In genomic region chr9:121419573-121419972, GRCm38 (mm10) we compare ENCODE assay signal across 25 mouse cellular contexts.
DNase-seq lines count a peak whose midpoint lies in the region; ATAC-seq and TF ChIP-seq lines count a peak whose summit lies in the region.
"Had no signal": no experiment of that assay in that cellular context is flagged by ENCODE, and none has a peak within 500 bp of the region (broad histone marks: within the 10 kb centered on the region; RNA-seq: fewer than 3 reads in every experiment).

No protein-coding gene starts in this region.

- DNase-seq in liver, embryonic 13.5 days = no peak
- DNase-seq in liver = no peak
- DNase-seq in kidney, adult 9 months = no peak
- no peak for DNase-seq in urinary bladder, postnatal 14 days (ENCODE audit: low spot score)
- DNase-seq in adrenal gland, postnatal 25 days = no peak
- DNase-seq: adrenal gland, postnatal 14 days; cerebellum, adult 9-10 months; heart, adult 18-20 months; heart, postnatal 14 days; lung, embryonic 14.5 days; retina, postnatal 1 day; right cerebral cortex, postnatal 25 days; thymus, adult 18-20 months had no signal

- peaks cover 56% of the 10 kb centered on the region for H3K4me1 ChIP-seq in liver, embryonic 13.5 days (replicated peaks)
- peaks cover 54% of the 10 kb centered on the region for H3K4me1 ChIP-seq in bone marrow macrophage, adult 2 months (ENCODE audit: control insufficient read depth, insufficient read depth, low read length)
- H3K4me1 ChIP-seq in intestine, postnatal 0 days (replicated peaks; ENCODE audit: control insufficient read depth, insufficient read depth, low read length) = peaks cover 22% of the 10 kb centered on the region
- peaks cover 59% of the 10 kb centered on the region for H3K4me1 ChIP-seq in small intestine, adult 2 months (ENCODE audit: control insufficient read depth, insufficient read depth, insufficient read length, low read length)

- no peak for TF ChIP-seq POLR2A in bone marrow macrophage, adult 2 months (IDR thresholded peaks at IDR 0.05; ENCODE audit: borderline replicate concordance, low read depth, low read length)
- TF ChIP-seq POLR2A in small intestine, adult 2 months (IDR thresholded peaks at IDR 0.05; ENCODE audit: low read depth, low read length) = no peak

- ATAC-seq in liver, embryonic 13.5 days (ENCODE audit: low read depth) = no peak
- ATAC-seq in intestine, postnatal 0 days = no peak
- ATAC-seq: forebrain, embryonic 14.5 days; midbrain, embryonic 13.5 days; Patski had no signal

- no peak overlapping the region for H3K4me2 ChIP-seq in liver, embryonic 13.5 days
- H3K4me2 ChIP-seq in intestine, postnatal 0 days (replicated peaks; ENCODE audit: low read depth) = peak overlapping the region; percentile 30; the same call in 1 of the 2 replicates
- H3K4me2 ChIP-seq: embryonic facial prominence, embryonic 15.5 days; heart, embryonic 12.5 days; hindbrain, embryonic 14.5 days; liver, embryonic 11.5 days; lung, embryonic 14.5 days; midbrain, embryonic 13.5 days; neural tube, embryonic 13.5 days had no signal

- no peak for TF ChIP-seq CTCF in bone marrow macrophage, adult 2 months (IDR thresholded peaks at IDR 0.05; ENCODE audit: low read depth, low read length)
- no peak for TF ChIP-seq CTCF in intestine, postnatal 0 days (IDR thresholded peaks at IDR 0.05; ENCODE audit: low read depth)
- TF ChIP-seq CTCF in small intestine, adult 2 months (IDR thresholded peaks at IDR 0.05; ENCODE audit: extremely low read depth, insufficient read length, insufficient replicate concordance, low read depth, low read length) = no peak

- H3K27ac ChIP-seq in liver, embryonic 13.5 days = 0 out of 2 replicates have a peak overlapping the region, but pooled peaks have one; percentile 29
- H3K27ac ChIP-seq in bone marrow macrophage, adult 2 months (ENCODE audit: insufficient read depth, low read depth, low read length) = 0 out of 2 replicates have a peak overlapping the region, but pooled peaks have one; percentile 1
- H3K27ac ChIP-seq in intestine, postnatal 0 days (ENCODE audit: low read depth, low read length) = 0 out of 2 replicates have a peak overlapping the region, but pooled peaks have one; percentile 7
- H3K27ac ChIP-seq in small intestine, adult 2 months (ENCODE audit: insufficient read depth, low read depth, low read length) = peak overlapping the region; percentile 28; the same call in 1 of the 2 replicates
- H3K27ac ChIP-seq: embryonic facial prominence, embryonic 15.5 days; hindbrain, embryonic 14.5 days; midbrain, embryonic 13.5 days; neural tube, embryonic 13.5 days had no signal

- H3K27me3 ChIP-seq in liver, embryonic 13.5 days = no peaks in the 10 kb centered on the region
- H3K27me3 ChIP-seq in intestine, postnatal 0 days (replicated peaks; ENCODE audit: control insufficient read depth, insufficient read depth, low read length) = no peaks in the 10 kb centered on the region
- H3K27me3 ChIP-seq in small intestine, adult 2 months (ENCODE audit: control insufficient read depth, insufficient read depth, low read length) = no peaks in the 10 kb centered on the region
- H3K27me3 ChIP-seq: CH12.LX; embryonic facial prominence, embryonic 15.5 days; heart, embryonic 12.5 days; midbrain, embryonic 13.5 days; neural tube, embryonic 13.5 days; Patski had no signal

- no peak overlapping the region for H3K9ac ChIP-seq in liver, embryonic 13.5 days
- H3K9ac ChIP-seq in intestine, postnatal 0 days (ENCODE audit: low read depth, low read length) = no peak overlapping the region
- H3K9ac ChIP-seq: embryonic facial prominence, embryonic 15.5 days; heart, embryonic 12.5 days; hindbrain, embryonic 14.5 days; lung, embryonic 14.5 days; midbrain, embryonic 13.5 days; neural tube, embryonic 13.5 days had no signal

- no peaks in the 10 kb centered on the region for H3K9me3 ChIP-seq in liver, embryonic 13.5 days (replicated peaks)
- H3K9me3 ChIP-seq in intestine, postnatal 0 days (ENCODE audit: control insufficient read depth) = no peaks in the 10 kb centered on the region
- H3K9me3 ChIP-seq: embryonic facial prominence, embryonic 15.5 days; heart, embryonic 12.5 days; midbrain, embryonic 13.5 days; neural tube, embryonic 13.5 days had no signal

- WGBS in liver, embryonic 13.5 days (ENCODE audit: insufficient replicate concordance) = 28% methylated on average over 7 of the region's 7 CpGs
- 42% methylated on average over 7 of the region's 7 CpGs for WGBS in intestine, postnatal 0 days
- WGBS in small intestine, adult 2 months = 25% methylated on average over 7 of the region's 7 CpGs

- H3K36me3 ChIP-seq in liver, embryonic 13.5 days = no peaks in the 10 kb centered on the region
- no peaks in the 10 kb centered on the region for H3K36me3 ChIP-seq in intestine, postnatal 0 days (ENCODE audit: control insufficient read depth, insufficient read depth)
- H3K36me3 ChIP-seq in small intestine, adult 2 months (ENCODE audit: control insufficient read depth, insufficient read depth, low read length) = no peaks in the 10 kb centered on the region
- H3K36me3 ChIP-seq: embryonic facial prominence, embryonic 15.5 days; heart, embryonic 12.5 days had no signal

- H3K4me3 ChIP-seq in liver, embryonic 13.5 days (replicated peaks) = no peak overlapping the region
- no peak overlapping the region for H3K4me3 ChIP-seq in bone marrow macrophage, adult 2 months (ENCODE audit: insufficient read depth, low read length)
- no peak overlapping the region for H3K4me3 ChIP-seq in intestine, postnatal 0 days (ENCODE audit: low read depth, low read length)
- H3K4me3 ChIP-seq in small intestine, adult 2 months (ENCODE audit: low read depth, low read length) = no peak overlapping the region; the same call in 1 of the 2 replicates
- H3K4me3 ChIP-seq: embryonic facial prominence, embryonic 15.5 days; heart, embryonic 12.5 days; midbrain, embryonic 13.5 days; neural tube, embryonic 13.5 days had no signal
